Mouse (Mus musculus) MEL (cell line): ENCODE measurements around the gene Prdm1.

Experiments used
- EP300 ChIP-seq, 2 experiments: IDR thresholded peaks; 2 replicates each; pipeline ENCODE4 v1.6.1; 2011; ENCODE audit warnings: improper control_type of control experiment in 2 of 2, low read length in 2 of 2, low read depth in 1 of 2, mild to moderate bottlenecking in 1 of 2
- HCFC1 ChIP-seq: IDR thresholded peaks from 2 replicates; pipeline ENCODE4 v1.6.1; 2012; ENCODE audit warnings: low read depth, mild to moderate bottlenecking, inconsistent platforms, low read length, improper control_type of control experiment, moderate library complexity
- MAX ChIP-seq: IDR thresholded peaks from 2 replicates; pipeline ENCODE4 v1.6.1; 2011; ENCODE audit warnings: low read length, improper control_type of control experiment
- MYC ChIP-seq: IDR thresholded peaks from 2 replicates; pipeline ENCODE4 v1.6.1; 2011; ENCODE audit warnings: low read depth, mild to moderate bottlenecking, low read length, improper control_type of control experiment, moderate library complexity
- POLR2A ChIP-seq, 2 experiments: IDR thresholded peaks; 2 replicates each; pipeline ENCODE4 v1.6.1; 2011 to 2012; ENCODE audit warnings: low read length in 2 of 2, mild to moderate bottlenecking in 2 of 2, control low read depth in 1 of 2, improper control_type of control experiment in 1 of 2, low read depth in 1 of 2, moderate library complexity in 1 of 2; ENCODE audit not compliant: control insufficient read depth in 1 of 2, insufficient read depth in 1 of 2, poor library complexity in 1 of 2

DNA sequence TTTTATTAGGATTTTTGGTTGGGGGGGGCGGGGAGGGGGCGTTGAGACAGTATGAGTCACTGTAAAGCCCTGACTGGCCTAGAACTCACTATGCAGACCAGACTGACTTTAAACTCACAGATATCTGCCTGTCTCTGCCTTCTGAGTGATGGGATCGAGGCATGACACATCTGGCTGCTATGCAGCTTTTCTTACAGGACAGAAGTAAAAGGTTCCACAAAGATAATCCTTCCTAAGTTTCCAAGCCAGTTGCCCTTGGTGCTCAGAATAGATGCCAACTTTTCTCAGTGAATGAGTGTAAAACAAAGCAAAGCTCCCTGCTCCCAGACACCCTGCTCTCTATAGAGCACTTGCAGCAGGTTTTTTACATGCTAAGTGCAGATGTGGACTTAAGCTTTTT, 112.7 kb downstream of the Prdm1 start:
- TF ChIP-seq MYC = no peak
- TF ChIP-seq POLR2A (IDR thresholded peaks at IDR 0.05; ENCODE audit: control insufficient read depth in 1 of 2, insufficient read depth in 1 of 2, low read depth in 1 of 2, low read length in 2 of 2, poor library complexity in 1 of 2) = no peak
- no peak for TF ChIP-seq MAX
- TF ChIP-seq HCFC1 = no peak
- TF ChIP-seq EP300 (IDR thresholded peaks at IDR 0.05; ENCODE audit: low read depth in 1 of 2, low read length in 2 of 2) = no peak
